In the genomic region with DNA sequence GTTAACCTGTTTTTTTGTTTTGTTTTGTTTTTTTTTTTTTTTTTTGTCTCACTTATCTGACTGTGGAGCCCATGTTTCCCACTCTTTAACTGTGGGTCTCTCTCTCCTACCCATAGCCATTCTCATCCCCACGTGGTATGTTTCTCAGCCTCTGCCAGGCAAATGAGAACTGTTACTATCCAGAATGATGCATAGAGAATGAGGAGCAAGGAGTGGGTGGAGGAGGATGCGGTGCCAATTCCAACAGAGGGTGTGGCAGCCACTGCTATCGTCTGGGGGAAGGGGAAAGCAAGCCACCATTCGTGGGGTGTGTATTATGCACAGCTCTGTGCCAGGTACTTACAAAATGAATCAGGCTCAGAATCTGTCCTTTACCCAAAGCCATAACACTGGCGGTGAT, we compare ENCODE assay signal across 13 mouse cellular contexts.
DNase-seq lines count a peak whose midpoint lies in the region; ATAC-seq and TF ChIP-seq lines count a peak whose summit lies in the region.
"Had no signal": no experiment of that assay in that cellular context is flagged by ENCODE, and none has a peak within 500 bp of the region (broad histone marks: within the 10 kb centered on the region; RNA-seq: fewer than 3 reads in every experiment).

No protein-coding gene starts in this region.

- peak; percentile 58 for DNase-seq in forebrain, postnatal 0 days
- DNase-seq in layer of hippocampus, adult 11-12 months (ENCODE audit: low spot score), result peak; percentile 71
- peak; percentile 50 to 59 for DNase-seq in left cerebral cortex, adult 2 months (ENCODE audit: extremely low spot score in 1 of 2, low spot score in 2 of 2)
- DNase-seq in right cerebral cortex, postnatal 14 days, result peak; percentile 41
- no peak for DNase-seq in yolk sac, embryonic 10.5 days (ENCODE audit: low spot score)
- DNase-seq in natural killer cell, adult 2 months (ENCODE audit: low spot score in 2 of 2), result no peak
- DNase-seq in lung, postnatal 0 days (ENCODE audit: low spot score), result no peak
- DNase-seq in heart, adult 18-20 months, result no peak
- DNase-seq: adrenal gland, adult 2 months; cerebellum, adult 11-12 months; thymus, adult 2 months had no signal

- no peaks in the 10 kb centered on the region for H3K36me3 ChIP-seq in forebrain, postnatal 0 days (ENCODE audit: insufficient read depth)
- no peaks in the 10 kb centered on the region for H3K36me3 ChIP-seq in lung, postnatal 0 days (ENCODE audit: insufficient read depth, low read length)

- TF ChIP-seq EP300 in lung, postnatal 0 days (IDR thresholded peaks at IDR 0.05), result no peak

- peak; percentile 84 for ATAC-seq in forebrain, postnatal 0 days
- no peak for ATAC-seq in lung, postnatal 0 days
- ATAC-seq: hindbrain, embryonic 16.5 days had no signal

- no peak overlapping the region for H3K4me2 ChIP-seq in forebrain, postnatal 0 days (ENCODE audit: low read depth)
- no peak overlapping the region for H3K4me2 ChIP-seq in lung, postnatal 0 days (replicated peaks; ENCODE audit: low read depth, low read length)
- H3K4me2 ChIP-seq: lung, embryonic 14.5 days had no signal

- no peak overlapping the region for H3K9ac ChIP-seq in forebrain, postnatal 0 days
- no peak overlapping the region for H3K9ac ChIP-seq in lung, postnatal 0 days (replicated peaks; ENCODE audit: low read depth)
- H3K9ac ChIP-seq: lung, embryonic 14.5 days had no signal

- no peaks in the 10 kb centered on the region for H3K4me1 ChIP-seq in forebrain, postnatal 0 days (ENCODE audit: insufficient read depth)
- peaks cover 4% of the 10 kb centered on the region; the same call in 1 of the 2 replicates for H3K4me1 ChIP-seq in lung, postnatal 0 days (ENCODE audit: insufficient read depth, low read depth, low read length)

- no peak for TF ChIP-seq CTCF in forebrain, postnatal 0 days (IDR thresholded peaks at IDR 0.05; ENCODE audit: low read depth)
- TF ChIP-seq CTCF in left cerebral cortex, adult 2 months (IDR thresholded peaks at IDR 0.05), result no peak
- TF ChIP-seq CTCF in lung, postnatal 0 days (IDR thresholded peaks at IDR 0.05), result no peak

- no peak overlapping the region for H3K27ac ChIP-seq in forebrain, postnatal 0 days (ENCODE audit: low read depth, low read length)
- H3K27ac ChIP-seq in left cerebral cortex, adult 2 months, result no peak overlapping the region
- no peak overlapping the region for H3K27ac ChIP-seq in lung, postnatal 0 days (ENCODE audit: low read length)

- no peaks in the 10 kb centered on the region for H3K27me3 ChIP-seq in forebrain, postnatal 0 days (ENCODE audit: insufficient read depth, low read length)
- H3K27me3 ChIP-seq in lung, postnatal 0 days (replicated peaks; ENCODE audit: insufficient read depth, low read length), result no peaks in the 10 kb centered on the region

- 46% methylated on average over 5 of the region's 5 CpGs for WGBS in forebrain, postnatal 0 days
- 57% methylated on average over 5 of the region's 5 CpGs for WGBS in lung, postnatal 0 days

- H3K9me3 ChIP-seq in forebrain, postnatal 0 days (ENCODE audit: low read length), result no peaks in the 10 kb centered on the region
- H3K9me3 ChIP-seq in lung, postnatal 0 days (ENCODE audit: low read length), result no peaks in the 10 kb centered on the region

- H3K4me3 ChIP-seq in forebrain, postnatal 0 days (ENCODE audit: low read depth, low read length), result no peak overlapping the region
- H3K4me3 ChIP-seq in left cerebral cortex, adult 2 months, result no peak overlapping the region
- H3K4me3 ChIP-seq in lung, postnatal 0 days (ENCODE audit: low read depth, low read length), result no peak overlapping the region

- intact Hi-C loops in left cerebral cortex, adult 2 months (cut with DNase I), result loop anchor here (2.0 kb wide), 1 partner anchor 56 kb away; no protein-coding TSS in a partner anchor

Comparison
In these comparisons a context has a peak if more than half of its experiments do, and no peak if none do; other contexts are left out.
1. DNase-seq: peak in forebrain, postnatal 0 days (single experiment), layer of hippocampus, adult 11-12 months (single experiment), left cerebral cortex, adult 2 months (2 of 2) and right cerebral cortex, postnatal 14 days (single experiment); none in yolk sac, embryonic 10.5 days (single experiment), natural killer cell, adult 2 months (0 of 2), lung, postnatal 0 days (single experiment) and heart, adult 18-20 months (0 of 2).